Mouse (Mus musculus) testis, postnatal 14 days (tissue): Measurements from ENCODE around the gene Mpdu1.
"Not testable (repeated sequence)": the region's sequence is repeated elsewhere in the genome, so short reads cannot be mapped to it uniquely, and the experiment has no call there.

Experiments
- DNase-seq: peaks from one replicate; pipeline ENCODE4 v3.0.0; 2021; ENCODE audit warnings: low spot score

The Mpdu1 gene

GRCm38 (mm10) chr11:69663795-69664194 lies 1.4 kb upstream of the Mpdu1 start:
- DNase-seq, result no peak

GRCm38 (mm10) chr11:69662967-69663671 lies 677 bp upstream of the Mpdu1 start:
- DNase-seq, result no peak

- peak; percentile 67 for DNase-seq
Measured at GRCm38 (mm10) chr11:69661221-69661881, 1.1 kb downstream of the Mpdu1 start.

GRCm38 (mm10) chr11:69657462-69657881 lies 5.0 kb downstream of the Mpdu1 start:
- no peak for DNase-seq

GRCm38 (mm10) chr11:69656617-69657461 lies 5.6 kb downstream of the Mpdu1 start:
- no peak for DNase-seq

- DNase-seq, result no peak
Measured at GRCm38 (mm10) chr11:69656065-69656455, 6.4 kb downstream of the Mpdu1 start.

- DNase-seq, result peak; percentile 67
Measured at GRCm38 (mm10) chr11:69655264-69656064, 7.0 kb downstream of the Mpdu1 start, which contains the start of gene Sox15. TSS of gene Sox15 (plus strand) at chr11:69655314.

- peak; percentile 36 for DNase-seq
Measured at GRCm38 (mm10) chr11:69654760-69655159, 7.7 kb downstream of the Mpdu1 start.

GRCm38 (mm10) chr11:69653399-69653798 lies 9.0 kb downstream of the Mpdu1 start:
- no peak for DNase-seq

- DNase-seq, result no peak
Measured at GRCm38 (mm10) chr11:69645860-69646259, 16.6 kb downstream of the Mpdu1 start.

- no peak for DNase-seq
Measured at GRCm38 (mm10) chr11:69635471-69635870, 27.0 kb downstream of the Mpdu1 start.

- peak; percentile 79 for DNase-seq
Measured at GRCm38 (mm10) chr11:69633128-69633866, 29.1 kb downstream of the Mpdu1 start.

- peak; percentile 99 for DNase-seq
Measured at GRCm38 (mm10) chr11:69632284-69633089, 30.0 kb downstream of the Mpdu1 start, which contains the start of gene Fxr2. TSS of gene Fxr2 (plus strand) at chr11:69632990.

- DNase-seq, result no peak
Measured at GRCm38 (mm10) chr11:69629802-69630201, 32.6 kb downstream of the Mpdu1 start.

GRCm38 (mm10) chr11:69628286-69628685 lies 34.2 kb downstream of the Mpdu1 start:
- peak; percentile 68 for DNase-seq

GRCm38 (mm10) chr11:69624339-69624738 lies 38.1 kb downstream of the Mpdu1 start:
- not testable (repeated sequence) for DNase-seq

- DNase-seq, result no peak
Measured at GRCm38 (mm10) chr11:69623006-69623405, 39.4 kb downstream of the Mpdu1 start.

- DNase-seq, result no peak
Measured at GRCm38 (mm10) chr11:69622406-69622805, 40.0 kb downstream of the Mpdu1 start.

- DNase-seq, result peak; percentile 59
Measured at GRCm38 (mm10) chr11:69621571-69622268, 40.7 kb downstream of the Mpdu1 start, which contains the start of gene Sat2. TSS of gene Sat2 (plus strand) at chr11:69622024.
